Mouse (Mus musculus): ENCODE measurements around the gene Cd38.

Gene Cd38

GRCm38 (mm10) chr5:43868253-43868652 is at the start of gene Cd38:
Cd38 (plus strand) TSS chr5:43868553.
- no peak for DNase-seq (ENCODE audit: low read depth)

DNA sequence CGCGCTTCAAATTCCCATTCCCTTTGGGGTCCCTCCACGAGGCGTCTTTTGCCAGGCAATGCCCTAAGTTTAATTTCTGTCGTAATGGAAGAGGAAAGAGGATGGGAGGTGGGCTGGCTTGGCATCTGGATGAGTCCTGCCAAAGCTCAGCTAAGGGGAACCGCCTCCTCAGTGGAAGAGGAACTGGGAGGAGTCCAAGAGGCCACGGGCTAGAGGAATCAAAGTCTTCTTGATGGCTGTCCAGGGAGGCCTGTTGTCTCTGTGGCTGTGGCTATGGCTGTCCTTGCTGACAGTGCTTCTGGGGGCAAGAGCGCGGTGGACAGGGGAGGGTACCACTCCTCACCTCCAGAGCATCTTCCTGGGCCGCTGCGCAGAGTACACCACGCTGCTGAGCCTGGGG is 49.7 kb upstream of the Cd38 start, which contains the start of gene Bst1:
Gene Bst1 (plus strand): TSS at position 191 of the 400 bp plus-strand sequence.
- no peak for DNase-seq (ENCODE audit: low read depth)

- DNase-seq (ENCODE audit: low read depth), result no peak
These were observed 47.6 kb upstream of the Cd38 start for GRCm38 (mm10) chr5:43820785-43821184.

DNA sequence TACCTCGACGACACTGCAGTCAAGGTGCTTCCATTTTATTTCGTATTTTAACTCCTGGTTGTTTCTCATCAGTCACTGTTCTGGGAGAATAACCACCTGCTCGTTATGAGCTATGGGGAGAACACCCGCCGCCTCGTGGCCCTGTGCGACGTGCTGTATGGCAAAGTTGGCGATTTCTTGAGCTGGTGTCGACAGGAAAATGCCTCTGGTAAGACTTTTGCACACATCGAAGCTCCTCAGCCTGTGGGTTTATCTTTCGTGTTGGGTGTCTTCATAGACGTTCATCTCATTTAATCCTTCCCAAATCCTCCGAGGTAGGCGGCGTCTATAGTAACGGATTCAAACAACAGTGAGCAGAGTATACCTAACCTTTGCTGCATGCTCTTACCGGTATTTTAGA is 46.8 kb upstream of the Cd38 start, which contains the start of gene Fbxl5:
Gene Fbxl5 (minus strand): TSS at position 101 of the 400 bp plus-strand sequence.
- DNase-seq (ENCODE audit: low read depth), result no peak

DNA sequence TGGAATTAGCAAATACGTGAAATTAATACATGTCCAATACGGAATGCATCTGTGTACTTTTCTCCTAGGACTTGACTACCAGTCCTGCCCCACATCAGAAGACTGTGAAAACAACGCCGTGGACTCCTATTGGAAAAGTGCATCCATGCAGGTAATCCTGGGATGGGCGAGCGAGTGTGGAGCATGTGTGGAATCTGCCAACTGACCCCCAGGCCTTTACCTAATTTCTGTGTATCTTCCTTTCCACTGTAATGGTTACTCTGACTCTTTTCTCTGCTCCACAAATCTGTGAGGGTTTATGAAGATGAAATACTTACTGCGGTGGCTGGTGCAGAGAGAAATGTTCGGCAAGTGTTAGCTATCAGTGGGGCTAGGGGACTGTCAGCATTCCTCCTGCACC is 46.2 kb upstream of the Cd38 start:
- no peak for DNase-seq (ENCODE audit: low read depth)

DNA sequence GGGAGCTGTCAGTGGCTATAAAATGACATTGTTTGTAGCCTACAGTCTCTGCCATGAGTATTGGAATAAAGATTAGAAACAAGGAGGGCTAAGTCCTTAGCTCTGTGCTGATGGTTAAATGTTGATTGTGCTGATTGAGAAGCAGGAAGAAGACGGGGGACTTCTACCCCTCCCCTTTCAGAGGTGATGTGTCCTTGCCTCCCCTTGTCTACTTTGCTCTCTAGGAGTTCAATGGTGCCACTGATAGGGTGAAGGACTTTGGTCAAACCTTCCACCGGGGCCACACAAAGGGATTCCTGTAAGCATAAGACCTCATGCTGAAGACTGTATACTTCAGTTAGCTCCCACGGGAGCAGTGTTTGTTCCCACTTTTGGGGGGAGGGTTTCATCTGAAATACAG is 45.5 kb upstream of the Cd38 start:
- no peak for DNase-seq (ENCODE audit: low read depth)

DNA sequence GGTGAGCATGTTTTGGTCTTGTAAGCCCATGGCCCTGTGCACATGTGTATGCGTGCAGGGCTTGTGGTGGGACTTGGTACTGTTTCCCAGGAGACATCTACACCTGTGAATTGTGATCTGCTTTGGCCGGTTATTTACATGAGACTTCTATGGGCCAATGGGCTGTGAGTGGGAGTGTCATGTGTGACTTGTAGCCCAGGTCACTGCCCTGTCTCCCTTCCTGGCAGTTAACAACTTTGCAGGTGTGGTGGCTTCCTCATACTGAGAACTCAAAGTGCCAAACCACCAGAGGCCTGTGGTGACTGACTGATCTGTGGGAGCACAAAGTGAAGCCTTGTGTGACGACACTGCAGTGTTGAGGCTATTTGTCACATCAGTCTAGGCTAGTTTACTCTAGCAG is 43.8 kb upstream of the Cd38 start:
- DNase-seq (ENCODE audit: low read depth), result no peak

DNA sequence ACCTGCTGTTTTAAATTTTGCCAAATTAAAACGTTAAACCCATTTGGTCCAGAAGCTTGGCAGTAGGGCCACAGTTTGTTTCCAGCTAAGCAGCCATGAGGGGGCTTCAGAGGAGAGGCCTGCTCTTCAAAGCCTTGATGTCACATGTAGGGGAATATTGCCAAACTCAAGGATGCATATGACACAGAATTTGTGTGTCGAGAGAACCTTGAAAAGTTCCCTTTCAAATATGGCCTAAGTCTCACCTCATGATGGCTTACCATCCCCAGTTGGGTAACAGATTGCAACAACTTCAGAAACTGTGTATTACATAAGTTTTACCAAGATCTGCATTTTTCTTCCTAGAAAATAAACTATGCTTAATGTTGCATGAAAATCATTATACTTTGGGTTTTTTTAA is 41.5 kb upstream of the Cd38 start:
- DNase-seq (ENCODE audit: low read depth), result no peak

- DNase-seq (ENCODE audit: low read depth), result no peak
These were observed 41.0 kb upstream of the Cd38 start for GRCm38 (mm10) chr5:43827366-43827765.

- peak; percentile 40 for DNase-seq (ENCODE audit: low read depth)
These were observed 31.8 kb upstream of the Cd38 start for GRCm38 (mm10) chr5:43836590-43836989.

GRCm38 (mm10) chr5:43837372-43837771 is 31.0 kb upstream of the Cd38 start:
- DNase-seq (ENCODE audit: low read depth), result no peak

DNA sequence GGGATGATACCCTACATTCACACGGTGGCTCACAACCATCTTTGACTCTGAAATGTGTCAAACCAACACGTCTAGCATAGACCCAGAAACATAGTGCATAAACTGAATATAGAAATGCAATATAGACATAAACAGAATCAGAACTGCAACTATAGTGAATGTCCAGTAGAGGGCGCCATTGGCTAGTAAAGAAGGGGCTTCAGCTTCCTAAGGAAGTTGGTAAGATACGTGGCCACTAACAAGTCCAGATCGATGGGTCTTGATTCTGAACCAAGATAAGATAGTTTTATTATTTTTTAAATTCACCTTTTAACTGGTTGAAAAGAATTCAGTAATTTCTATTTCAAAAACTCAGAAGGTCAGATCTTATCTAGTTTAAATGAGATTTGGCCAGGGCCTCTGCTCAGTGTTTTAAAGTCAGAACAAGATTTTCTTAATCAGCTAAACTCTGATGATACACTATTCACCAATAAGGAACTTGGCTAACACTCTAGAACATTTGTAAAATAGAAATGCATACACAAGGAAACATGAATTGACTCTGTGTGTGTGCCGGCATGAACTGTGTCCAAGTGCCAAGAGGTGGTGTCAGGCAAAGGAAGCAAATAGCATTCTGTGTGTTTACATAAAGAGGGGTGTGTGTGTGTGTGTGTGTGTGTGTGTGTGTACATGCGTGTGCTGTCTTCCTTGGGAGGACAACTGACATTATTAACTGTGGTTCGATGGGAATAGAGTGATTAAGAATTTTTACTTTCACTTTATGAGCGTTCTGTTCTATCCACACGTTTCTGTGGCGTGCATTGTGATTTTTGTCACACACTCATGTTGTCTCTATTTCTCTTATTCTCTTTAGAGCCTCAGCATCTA is 27.0 kb upstream of the Cd38 start:
- DNase-seq (ENCODE audit: low read depth), result peak; percentile 53

- DNase-seq (ENCODE audit: low read depth), result no peak
These were observed 26.4 kb upstream of the Cd38 start for GRCm38 (mm10) chr5:43842011-43842285.

GRCm38 (mm10) chr5:43842576-43843155 is 25.7 kb upstream of the Cd38 start:
- DNase-seq (ENCODE audit: low read depth), result no peak

DNA sequence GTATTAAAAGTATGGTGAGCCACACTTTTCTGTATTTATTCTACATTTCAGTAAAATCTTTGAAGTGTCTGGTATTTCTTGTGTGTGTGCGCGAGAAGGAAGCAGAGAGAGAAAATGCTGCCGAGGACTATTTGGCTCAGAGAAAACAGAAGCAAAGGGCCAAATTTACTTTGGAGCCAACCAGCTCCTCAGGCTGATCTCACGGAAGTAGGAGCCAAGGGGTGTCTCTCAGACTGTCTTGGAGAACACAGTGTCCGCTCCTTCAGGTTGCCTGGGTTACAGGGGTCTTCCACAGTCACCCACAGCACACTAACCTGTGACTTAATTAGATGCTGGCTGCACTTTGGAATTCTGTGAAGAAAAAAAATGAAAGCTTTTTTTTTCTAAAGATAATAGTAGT is 23.3 kb upstream of the Cd38 start:
- DNase-seq (ENCODE audit: low read depth), result no peak

DNA sequence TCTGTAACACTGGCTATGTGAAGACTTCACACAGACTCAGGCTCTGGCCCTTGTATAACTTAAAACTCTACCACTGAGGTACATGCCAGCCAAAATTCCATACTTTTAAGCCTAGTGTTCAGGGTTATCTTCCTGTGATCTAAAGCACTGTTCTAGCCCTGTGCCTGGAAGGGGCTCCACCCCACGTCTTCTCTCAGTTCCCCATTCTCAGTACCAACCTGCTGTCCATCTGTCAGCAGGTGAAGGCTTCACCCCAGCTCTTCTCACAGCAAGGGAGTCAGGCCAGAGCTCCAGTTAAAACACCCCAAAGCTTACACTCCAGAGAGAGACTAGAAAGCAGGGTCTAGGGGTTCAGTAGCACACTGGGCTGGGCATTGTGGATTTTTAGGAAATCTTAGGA is 22.7 kb upstream of the Cd38 start:
- no peak for DNase-seq (ENCODE audit: low read depth)

- DNase-seq (ENCODE audit: low read depth), result no peak
These were observed 22.1 kb upstream of the Cd38 start for GRCm38 (mm10) chr5:43846227-43846626.

DNA sequence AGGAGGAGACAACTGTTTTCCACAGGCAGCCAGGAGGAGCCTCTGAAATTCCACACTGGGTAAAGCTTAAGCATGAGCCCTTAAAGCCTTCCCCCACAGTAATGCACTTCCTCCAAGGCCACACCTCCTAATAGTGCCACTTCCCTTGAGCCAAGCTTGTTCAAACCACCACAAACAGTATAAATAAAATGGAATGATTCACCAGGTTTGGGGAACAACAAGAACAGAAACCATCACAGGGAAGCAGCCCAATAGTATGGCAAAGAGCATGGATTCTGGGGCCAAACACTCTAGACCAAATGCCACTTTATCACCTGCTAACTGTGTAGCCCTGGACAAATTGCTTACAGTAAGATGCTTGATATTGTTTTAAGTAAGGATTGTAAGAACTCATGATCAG is 20.8 kb upstream of the Cd38 start:
- DNase-seq (ENCODE audit: low read depth), result no peak

DNA sequence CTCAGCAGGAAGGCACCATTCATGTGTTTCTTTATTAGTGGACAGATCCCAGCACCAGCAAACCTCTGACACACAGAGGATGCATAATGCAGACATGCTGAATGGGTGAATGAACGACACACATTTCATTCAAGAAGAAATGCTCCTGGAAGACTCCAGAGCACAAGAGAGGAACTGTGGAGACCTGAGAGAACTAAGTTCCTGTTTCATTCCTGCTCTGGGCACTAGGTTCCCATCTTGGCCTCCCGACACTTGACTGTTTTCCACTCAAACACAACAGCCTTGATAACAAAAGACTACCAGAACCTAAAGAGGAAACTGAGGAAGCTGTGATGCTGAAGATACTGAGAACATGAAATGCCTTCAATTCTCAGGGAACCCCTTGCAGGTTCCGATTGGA is 20.1 kb upstream of the Cd38 start:
- DNase-seq (ENCODE audit: low read depth), result no peak

- no peak for DNase-seq (ENCODE audit: low read depth)
These were observed 15.1 kb upstream of the Cd38 start for GRCm38 (mm10) chr5:43853096-43853867.

DNA sequence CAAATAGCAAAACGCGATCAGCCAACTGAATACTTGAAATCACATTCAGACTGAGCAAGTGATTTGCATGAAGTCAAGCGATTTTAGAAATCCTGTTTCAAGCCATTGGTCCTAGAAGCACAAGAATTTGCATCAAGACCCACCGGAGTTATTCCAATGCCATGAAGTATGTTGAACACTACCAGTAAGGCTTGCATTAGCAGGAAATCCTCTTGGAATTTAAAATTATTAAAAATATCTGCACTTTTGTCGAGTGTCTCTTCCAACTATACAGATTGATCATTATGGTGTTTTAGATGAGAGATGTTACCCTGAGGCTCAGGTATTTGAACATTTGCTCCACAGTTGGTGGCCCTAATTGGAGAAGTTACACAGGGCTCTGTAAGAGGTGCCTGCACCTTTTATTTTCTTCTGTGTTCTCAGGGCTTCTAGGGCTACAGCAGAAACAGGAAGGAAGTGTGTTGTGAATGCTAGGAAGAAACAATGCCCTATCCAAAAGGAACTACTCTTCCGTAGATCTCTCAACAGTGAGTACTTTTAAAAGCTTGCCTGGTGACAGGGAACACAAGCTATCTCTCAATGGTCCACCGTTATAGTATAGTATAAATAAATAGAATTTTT is 14.4 kb upstream of the Cd38 start:
- DNase-seq (ENCODE audit: low read depth), result no peak

GRCm38 (mm10) chr5:43855769-43856168 is 12.6 kb upstream of the Cd38 start:
- no peak for DNase-seq (ENCODE audit: low read depth)

DNA sequence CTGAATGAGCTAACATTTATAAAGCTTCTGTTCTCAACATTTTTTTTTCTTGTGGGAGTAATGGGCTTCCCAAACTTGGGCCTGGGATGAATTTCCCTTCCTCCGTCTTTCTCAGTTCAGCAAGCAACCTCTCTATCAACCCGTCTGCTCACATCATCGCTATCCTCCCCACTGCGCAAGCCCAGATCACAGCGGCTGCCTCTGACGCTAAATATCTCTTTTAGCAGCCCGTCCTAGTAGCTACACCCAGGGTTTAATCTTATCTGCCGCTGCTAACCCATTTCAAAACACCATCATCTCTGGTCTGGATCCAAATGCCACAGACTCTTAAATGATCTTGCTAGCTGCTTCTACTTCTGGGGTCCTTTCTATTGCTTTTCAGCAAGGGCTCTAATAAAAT is 8.7 kb upstream of the Cd38 start:
- no peak for DNase-seq (ENCODE audit: low read depth)
